Mouse (Mus musculus): Measurements from ENCODE around the gene Btrc. TPM values are rescaled to one million over a fixed set of nuclear protein-coding genes. Genes with fewer than 3 reads are reported as not detected.
A peak's percentile ranks its signal among the peaks of the same experiment; 100 is the strongest.

Gene Btrc
- polyA plus RNA-seq, 1 experiment from 2014 or later = 30.9 TPM

- WGBS = 93% methylated on average over 1 of the region's 1 CpGs
- no peak overlapping the region for H3K27ac ChIP-seq (ENCODE audit: low read length)
Observed at GRCm38 (mm10) chr19:45447886-45448285, 84.4 kb downstream of the Btrc start.

GRCm38 (mm10) chr19:45454391-45454790, 90.9 kb downstream of the Btrc start:
- no peaks in the 10 kb centered on the region for H3K27me3 ChIP-seq (ENCODE audit: control insufficient read depth, insufficient read depth, low read length)
- 95% methylated on average over 3 of the region's 3 CpGs for WGBS
- no peak overlapping the region for H3K4me3 ChIP-seq (ENCODE audit: low read length)
- ATAC-seq (replicated peaks; ENCODE audit: extremely low read depth, insufficient read depth, low FRiP score) = no peak
- H3K9ac ChIP-seq (ENCODE audit: low read length) = no peak overlapping the region
- H3K4me2 ChIP-seq (ENCODE audit: low read depth, low read length) = no peak overlapping the region
- no peaks in the 10 kb centered on the region for H3K4me1 ChIP-seq (ENCODE audit: control insufficient read depth, insufficient read depth, low read length)
- no peak overlapping the region for H3K27ac ChIP-seq (ENCODE audit: low read length)
- no peaks in the 10 kb centered on the region for H3K36me3 ChIP-seq (ENCODE audit: control insufficient read depth, insufficient read depth)
- H3K9me3 ChIP-seq (replicated peaks; ENCODE audit: control insufficient read depth, low read length) = no peaks in the 10 kb centered on the region

More at GRCm38 (mm10) chr19:45447886-45448285, 84.4 kb downstream of the Btrc start:
- Histone ChIP-seq H3K4me1 (ENCODE audit: control insufficient read depth, insufficient read depth, low read length) (peaks cover 9% of the 10 kb centered on the region), H3K27me3 (ENCODE audit: control insufficient read depth, insufficient read depth, low read length) (no peaks in the 10 kb centered on the region), H3K4me2 (ENCODE audit: low read depth, low read length) (no peak overlapping the region), H3K9ac (ENCODE audit: low read length) (no peak overlapping the region), H3K9me3 (replicated peaks; ENCODE audit: control insufficient read depth, low read length) (no peaks in the 10 kb centered on the region), H3K4me3 (ENCODE audit: low read length) (no peak overlapping the region), H3K36me3 (ENCODE audit: control insufficient read depth, insufficient read depth) (no peaks in the 10 kb centered on the region)
- ATAC-seq (replicated peaks; ENCODE audit: extremely low read depth, insufficient read depth, low FRiP score) = no peak

DNA sequence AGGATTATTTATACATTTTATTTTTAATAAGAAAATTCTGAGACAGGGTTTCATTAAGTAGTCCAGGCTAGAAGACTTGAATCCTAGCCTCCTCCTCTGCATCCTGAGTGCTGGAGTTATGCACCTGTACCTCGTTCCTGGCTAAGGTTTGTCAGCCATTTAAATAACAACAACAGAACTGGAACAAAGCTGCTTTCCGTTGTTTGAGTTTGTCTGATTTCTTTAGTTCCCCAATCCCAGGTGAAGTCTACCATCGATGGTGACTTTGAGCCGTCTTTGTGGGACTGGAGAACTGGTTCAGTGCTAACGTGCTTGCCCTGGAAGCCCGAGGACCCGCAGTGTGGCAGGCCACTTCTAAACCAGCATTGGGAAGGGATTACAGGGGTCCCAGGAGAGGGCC, 93.4 kb downstream of the Btrc start:
- Histone ChIP-seq H3K9ac (ENCODE audit: low read length) (no peak overlapping the region), H3K9me3 (replicated peaks; ENCODE audit: control insufficient read depth, low read length) (no peaks in the 10 kb centered on the region), H3K27me3 (ENCODE audit: control insufficient read depth, insufficient read depth, low read length) (no peaks in the 10 kb centered on the region), H3K4me1 (ENCODE audit: control insufficient read depth, insufficient read depth, low read length) (no peaks in the 10 kb centered on the region), H3K36me3 (ENCODE audit: control insufficient read depth, insufficient read depth) (no peaks in the 10 kb centered on the region), H3K27ac (ENCODE audit: low read length) (no peak overlapping the region), H3K4me3 (ENCODE audit: low read length) (no peak overlapping the region), H3K4me2 (ENCODE audit: low read depth, low read length) (no peak overlapping the region)
- 91% methylated on average over 7 of the region's 7 CpGs for WGBS
- no peak for ATAC-seq (replicated peaks; ENCODE audit: extremely low read depth, insufficient read depth, low FRiP score)

DNA sequence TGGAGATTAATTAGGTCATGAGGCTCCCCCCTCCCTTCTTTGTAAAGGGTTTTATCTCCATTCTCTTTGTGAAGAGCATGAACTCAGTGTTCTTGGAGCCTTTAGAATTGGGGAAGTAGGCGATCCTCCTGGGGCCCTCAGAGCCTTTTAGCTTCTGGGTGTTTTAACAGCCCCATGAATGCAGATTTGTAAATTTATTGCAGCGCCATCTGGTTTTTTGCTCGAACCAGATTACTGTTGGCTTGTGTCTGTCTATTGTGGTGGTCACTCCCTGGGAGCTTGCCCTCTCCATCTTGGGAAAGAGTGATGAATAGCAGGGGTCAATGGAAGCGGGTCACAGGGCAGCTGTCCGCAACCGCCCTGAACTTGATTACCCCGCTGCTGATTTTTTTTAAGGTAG, 95.2 kb downstream of the Btrc start:
- Histone ChIP-seq H3K27ac (ENCODE audit: low read length) (no peak overlapping the region), H3K9ac (ENCODE audit: low read length) (no peak overlapping the region), H3K4me1 (ENCODE audit: control insufficient read depth, insufficient read depth, low read length) (no peaks in the 10 kb centered on the region), H3K27me3 (ENCODE audit: control insufficient read depth, insufficient read depth, low read length) (no peaks in the 10 kb centered on the region), H3K9me3 (replicated peaks; ENCODE audit: control insufficient read depth, low read length) (no peaks in the 10 kb centered on the region), H3K4me3 (ENCODE audit: low read length) (no peak overlapping the region), H3K4me2 (ENCODE audit: low read depth, low read length) (no peak overlapping the region), H3K36me3 (ENCODE audit: control insufficient read depth, insufficient read depth) (no peaks in the 10 kb centered on the region)
- 79% methylated on average over 7 of the region's 7 CpGs for WGBS
- no peak for ATAC-seq (replicated peaks; ENCODE audit: extremely low read depth, insufficient read depth, low FRiP score)

- 70% methylated on average over 9 of the region's 9 CpGs for WGBS
- no peak overlapping the region for H3K9ac ChIP-seq (ENCODE audit: low read length)
- no peak overlapping the region for H3K4me3 ChIP-seq (ENCODE audit: low read length)
- H3K36me3 ChIP-seq (ENCODE audit: control insufficient read depth, insufficient read depth) = no peaks in the 10 kb centered on the region
- H3K9me3 ChIP-seq (replicated peaks; ENCODE audit: control insufficient read depth, low read length) = no peaks in the 10 kb centered on the region
- peak overlapping the region; percentile 57; the same call in 1 of the 2 replicates for H3K27ac ChIP-seq (ENCODE audit: low read length)
- no peaks in the 10 kb centered on the region for H3K4me1 ChIP-seq (ENCODE audit: control insufficient read depth, insufficient read depth, low read length)
- no peaks in the 10 kb centered on the region for H3K27me3 ChIP-seq (ENCODE audit: control insufficient read depth, insufficient read depth, low read length)
- H3K4me2 ChIP-seq (ENCODE audit: low read depth, low read length) = no peak overlapping the region
- no peak for ATAC-seq (replicated peaks; ENCODE audit: extremely low read depth, insufficient read depth, low FRiP score)
Observed at GRCm38 (mm10) chr19:45459931-45460665, 96.6 kb downstream of the Btrc start.

- no peak overlapping the region for H3K9ac ChIP-seq (ENCODE audit: low read length)
- H3K27me3 ChIP-seq (ENCODE audit: control insufficient read depth, insufficient read depth, low read length) = no peaks in the 10 kb centered on the region
- no peaks in the 10 kb centered on the region for H3K9me3 ChIP-seq (replicated peaks; ENCODE audit: control insufficient read depth, low read length)
- no peaks in the 10 kb centered on the region for H3K36me3 ChIP-seq (ENCODE audit: control insufficient read depth, insufficient read depth)
- WGBS = 73% methylated on average over 10 of the region's 10 CpGs
- no peak overlapping the region for H3K4me2 ChIP-seq (ENCODE audit: low read depth, low read length)
- no peak overlapping the region for H3K27ac ChIP-seq (ENCODE audit: low read length)
- H3K4me3 ChIP-seq (ENCODE audit: low read length) = no peak overlapping the region
- ATAC-seq (replicated peaks; ENCODE audit: extremely low read depth, insufficient read depth, low FRiP score) = no peak
- H3K4me1 ChIP-seq (ENCODE audit: control insufficient read depth, insufficient read depth, low read length) = no peaks in the 10 kb centered on the region
Observed at GRCm38 (mm10) chr19:45460749-45461736, 97.5 kb downstream of the Btrc start.

DNA sequence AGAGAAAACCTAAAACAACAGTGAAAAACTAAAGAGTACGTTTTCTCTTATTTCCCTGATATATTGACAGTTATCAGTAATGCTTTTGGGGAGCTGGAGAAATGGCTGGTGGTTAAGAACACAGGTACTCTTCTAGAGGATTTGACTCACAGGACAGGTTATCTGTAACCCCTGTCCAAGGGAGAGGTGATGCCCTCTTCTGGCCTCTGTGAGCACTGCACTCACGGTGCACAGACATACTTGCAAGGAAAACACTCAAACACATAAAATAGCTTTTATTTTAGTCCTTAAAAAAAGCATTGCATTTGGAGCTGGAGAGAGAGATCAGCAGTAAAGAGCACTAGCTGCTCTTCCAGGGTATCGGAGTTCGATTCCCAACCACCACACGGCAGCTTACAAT, 106.2 kb downstream of the Btrc start:
- ATAC-seq (replicated peaks; ENCODE audit: extremely low read depth, insufficient read depth, low FRiP score) = no peak
- Histone ChIP-seq H3K9me3 (replicated peaks; ENCODE audit: control insufficient read depth, low read length) (no peaks in the 10 kb centered on the region), H3K9ac (ENCODE audit: low read length) (no peak overlapping the region), H3K36me3 (ENCODE audit: control insufficient read depth, insufficient read depth) (0 out of 2 replicates have a peak, but pooled peaks cover 6% of the 10 kb centered on the region), H3K4me3 (ENCODE audit: low read length) (no peak overlapping the region), H3K27me3 (ENCODE audit: control insufficient read depth, insufficient read depth, low read length) (no peaks in the 10 kb centered on the region), H3K27ac (ENCODE audit: low read length) (no peak overlapping the region), H3K4me1 (ENCODE audit: control insufficient read depth, insufficient read depth, low read length) (no peaks in the 10 kb centered on the region; the same call in none of the 2 replicates), H3K4me2 (ENCODE audit: low read depth, low read length) (no peak overlapping the region)
- WGBS = over 99% methylated on average over 5 of the region's 5 CpGs

DNA sequence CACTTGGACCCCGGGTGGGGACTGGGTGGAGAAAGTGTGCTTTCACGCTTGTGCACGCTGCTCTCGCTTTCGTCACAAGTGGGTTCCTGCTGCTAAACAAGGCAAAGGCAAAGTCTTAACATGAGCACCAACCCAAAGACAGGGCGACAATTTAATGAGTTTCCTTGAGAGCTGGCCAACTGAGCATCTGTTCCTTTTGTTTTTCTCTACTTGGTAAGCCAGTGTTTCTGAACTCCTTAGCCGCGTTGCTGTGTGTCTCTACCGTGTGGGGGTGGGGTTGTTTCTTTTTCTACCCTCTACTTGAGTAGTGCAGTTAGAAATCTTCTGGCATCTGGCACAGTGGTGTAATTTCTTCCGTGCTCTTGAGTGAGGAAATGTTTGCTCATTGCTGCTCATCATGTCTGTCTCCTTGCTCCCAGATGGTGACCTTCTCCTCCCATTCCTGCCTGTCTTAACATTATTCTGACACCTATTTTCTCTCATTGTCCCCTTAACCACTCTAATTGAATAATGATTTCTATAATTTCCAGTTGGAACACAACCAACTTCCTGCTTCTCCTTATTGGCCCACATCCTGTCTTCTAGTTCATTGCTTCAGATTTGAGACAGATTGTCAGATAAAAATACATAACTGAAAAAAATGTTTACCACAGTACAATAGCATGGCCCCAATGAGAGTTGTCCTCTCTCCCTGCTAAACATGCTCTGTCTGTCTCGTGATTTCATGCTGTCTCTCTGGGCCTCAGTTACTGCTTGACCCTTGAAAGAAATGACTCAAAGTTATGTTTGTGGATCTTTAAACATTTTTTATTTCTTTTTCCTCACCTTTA, 109.4 kb downstream of the Btrc start:
- peak overlapping the region; percentile 46; the same call in 1 of the 2 replicates for H3K27ac ChIP-seq (ENCODE audit: low read length)

More for the DNA sequence above, 109.4 kb downstream of the Btrc start:
- H3K4me2 ChIP-seq (ENCODE audit: low read depth, low read length) = 0 out of 2 replicates have a peak overlapping the region, but pooled peaks have one; percentile 1
- peaks cover 5% of the 10 kb centered on the region for H3K4me1 ChIP-seq (ENCODE audit: control insufficient read depth, insufficient read depth, low read length)
- H3K9ac ChIP-seq (ENCODE audit: low read length) = no peak overlapping the region
- ATAC-seq (replicated peaks; ENCODE audit: extremely low read depth, insufficient read depth, low FRiP score) = no peak
- no peaks in the 10 kb centered on the region for H3K9me3 ChIP-seq (replicated peaks; ENCODE audit: control insufficient read depth, low read length)
- 0 out of 2 replicates have a peak, but pooled peaks cover 6% of the 10 kb centered on the region for H3K36me3 ChIP-seq (ENCODE audit: control insufficient read depth, insufficient read depth)
- no peak overlapping the region for H3K4me3 ChIP-seq (ENCODE audit: low read length)
- 64% methylated on average over 11 of the region's 11 CpGs for WGBS
- no peaks in the 10 kb centered on the region for H3K27me3 ChIP-seq (ENCODE audit: control insufficient read depth, insufficient read depth, low read length)
